Mouse (Mus musculus): ENCODE measurements around the gene Apold1.

DNA sequence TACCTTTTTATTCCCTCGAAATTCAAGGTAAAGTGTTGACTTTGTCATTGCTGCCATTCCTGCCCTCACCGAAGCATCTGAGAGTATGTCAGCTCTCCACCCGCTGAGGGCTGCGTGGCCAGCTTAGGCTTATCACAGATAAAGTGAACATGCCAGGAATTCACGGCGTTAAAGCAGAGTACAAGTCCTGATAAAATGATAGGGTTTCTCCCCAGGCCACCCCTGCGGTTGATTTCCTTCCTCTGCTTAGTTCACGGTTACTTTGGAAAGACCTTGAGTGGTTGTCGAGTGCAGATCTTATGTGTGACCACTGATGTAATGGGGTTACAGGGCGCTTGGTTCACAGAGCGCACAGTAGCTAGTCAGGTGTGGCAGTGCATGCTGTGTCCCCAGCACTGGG, 35.7 kb downstream of the Apold1 start:
- TF ChIP-seq POLR2A (IDR thresholded peaks at IDR 0.05; ENCODE audit: insufficient read depth, low read depth, low read length) (no peak), CTCF (IDR thresholded peaks at IDR 0.05; ENCODE audit: insufficient read depth, low read depth, low read length) (no peak)
